Mouse (Mus musculus) liver, postnatal 0 days (tissue): ENCODE measurements around the gene Btbd9. TPM values are rescaled to one million over a fixed set of nuclear protein-coding genes. Genes with fewer than 3 reads are reported as not detected.

Experiments used
- ATAC-seq: fragments of 200-750 bp; cut with Nextera tagmentation; 2 replicates; pipeline ENCODE4 v1.8.0; 2017; ENCODE audit warnings: mild to moderate bottlenecking, moderate library complexity
- DNase-seq: peaks from one replicate; pipeline ENCODE4 v3.0.0-alpha.2; 2016
- H3K27ac ChIP-seq: fragments of 300-500 bp; sonication (generic); 2 replicates; pipeline ENCODE4 v1.5.1; 2014; ENCODE audit warnings: antibody characterized with exemption, moderate library complexity, mild to moderate bottlenecking, low read depth
- H3K27me3 ChIP-seq: fragments of 300-500 bp; sonication (generic); 2 replicates; pipeline ENCODE4 v1.6.1; 2014; ENCODE audit warnings: low read length, control low read depth, mixed read lengths; ENCODE audit not compliant: insufficient read depth
- H3K36me3 ChIP-seq: fragments of 300-500 bp; sonication (generic); replicated peaks from 2 replicates; pipeline ENCODE4 v1.6.1; 2014; ENCODE audit warnings: mild to moderate bottlenecking, control low read depth, low read length, moderate library complexity, mixed read lengths; ENCODE audit not compliant: insufficient read depth
- H3K4me1 ChIP-seq: fragments of 300-500 bp; sonication (generic); 2 replicates; pipeline ENCODE4 v1.6.1; 2014; ENCODE audit warnings: antibody characterized with exemption, mild to moderate bottlenecking, control low read depth; ENCODE audit not compliant: insufficient read depth
- H3K4me2 ChIP-seq: fragments of 300-500 bp; sonication (generic); 2 replicates; pipeline ENCODE4 v1.6.1; 2014; ENCODE audit warnings: low read depth, mild to moderate bottlenecking, low read length, moderate library complexity, mixed read lengths
- H3K4me3 ChIP-seq: fragments of 300-500 bp; sonication (generic); 2 replicates; pipeline ENCODE4 v1.5.1; 2014; ENCODE audit warnings: low read depth, low read length
- H3K9ac ChIP-seq: fragments of 300-500 bp; sonication (generic); replicated peaks from 2 replicates; pipeline ENCODE4 v1.6.1; 2014; ENCODE audit warnings: mild to moderate bottlenecking, moderate library complexity
- H3K9me3 ChIP-seq: fragments of 300-500 bp; sonication (generic); 2 replicates; pipeline ENCODE4 v1.6.1; 2016; ENCODE audit warnings: mild to moderate bottlenecking, control low read depth, low read length, mixed read lengths
- CTCF ChIP-seq: sonication (generic); IDR thresholded peaks from 2 replicates; pipeline ENCODE4 v1.5.1; 2016; ENCODE audit warnings: antibody characterized with exemption, low read depth
- EP300 ChIP-seq: IDR thresholded peaks from 2 replicates; pipeline ENCODE4 v1.6.1; 2016; ENCODE audit warnings: antibody characterized with exemption, low read depth, mild to moderate bottlenecking
- WGBS: fragments of 180-500 bp; shearing (Covaris S2); extraction: QIAGEN DNeasy Blood & Tissue Kit; methylation state at CpG from one replicate; pipeline ENCODE4 v1.1.7; 2014; ENCODE audit not compliant: insufficient replicate concordance; 5-methylcytosine and 5-hydroxymethylcytosine counted together
- polyA plus RNA-seq: library from polyadenylated mRNA; unstranded; fragments of >200 nt; fragmentation: Nextera tagmentation; extraction: Ambion mirVana; gene quantifications from 2 replicates; pipeline ENCODE4 v1.2.1, GENCODE M21; 2015

Btbd9 gene
- polyA plus RNA-seq, 1 experiment from 2014 or later = 16.5 TPM

- ATAC-seq (peak; percentile 71), DNase-seq (no peak)
- Histone ChIP-seq H3K36me3 (no peaks in the 10 kb centered on the region), H3K4me1 (peaks cover 27% of the 10 kb centered on the region), H3K4me3 (no peak overlapping the region), H3K4me2 (no peak overlapping the region), H3K27ac (peak overlapping the region; percentile 59; the same call in 1 of the 2 replicates), H3K27me3 (no peaks in the 10 kb centered on the region), H3K9me3 (no peaks in the 10 kb centered on the region), H3K9ac (no peak overlapping the region)
- TF ChIP-seq EP300 (no peak), CTCF (no peak)
Measured at GRCm38 (mm10) chr17:30568473-30568872, 7.8 kb downstream of the Btbd9 start.

DNA sequence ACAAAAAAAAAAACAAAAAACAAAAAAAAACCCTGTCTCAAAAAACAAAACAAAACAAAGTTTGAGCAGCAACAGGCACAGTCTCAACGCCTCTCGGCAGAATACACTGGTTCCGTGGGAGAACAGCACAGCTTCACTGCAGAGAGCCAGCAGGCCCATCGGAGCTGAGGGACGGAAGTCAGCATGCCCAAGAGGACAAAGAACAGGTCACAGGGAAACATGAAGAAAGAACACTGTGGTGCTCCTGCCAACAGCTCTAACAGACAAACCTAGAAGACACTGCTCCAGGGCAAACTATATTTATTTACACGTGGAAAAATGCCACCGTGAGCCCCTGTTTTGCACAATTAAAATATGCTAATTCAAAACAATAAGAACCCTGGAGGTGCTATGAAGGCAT lies 11.3 kb downstream of the Btbd9 start:
- ATAC-seq = no peak
- Histone ChIP-seq H3K27me3 (no peaks in the 10 kb centered on the region), H3K9ac (no peak overlapping the region; the same call in 1 of the 2 replicates), H3K9me3 (no peaks in the 10 kb centered on the region), H3K36me3 (no peaks in the 10 kb centered on the region), H3K27ac (no peak overlapping the region; the same call in 1 of the 2 replicates), H3K4me1 (peaks cover 22% of the 10 kb centered on the region), H3K4me3 (no peak overlapping the region), H3K4me2 (no peak overlapping the region)
- no peak for DNase-seq
- 78% methylated on average over 7 of the region's 7 CpGs for WGBS
- TF ChIP-seq EP300 (no peak), CTCF (no peak)

- Histone ChIP-seq H3K27ac (no peak overlapping the region), H3K9me3 (no peaks in the 10 kb centered on the region), H3K36me3 (no peaks in the 10 kb centered on the region), H3K4me1 (peaks cover 17% of the 10 kb centered on the region), H3K9ac (no peak overlapping the region), H3K4me3 (no peak overlapping the region), H3K4me2 (no peak overlapping the region), H3K27me3 (no peaks in the 10 kb centered on the region)
- TF ChIP-seq CTCF (no peak), EP300 (no peak)
- 66% methylated on average over 3 of the region's 3 CpGs for WGBS
- DNase-seq (no peak), ATAC-seq (no peak)
Measured at GRCm38 (mm10) chr17:30564407-30564806, 11.9 kb downstream of the Btbd9 start.

DNA sequence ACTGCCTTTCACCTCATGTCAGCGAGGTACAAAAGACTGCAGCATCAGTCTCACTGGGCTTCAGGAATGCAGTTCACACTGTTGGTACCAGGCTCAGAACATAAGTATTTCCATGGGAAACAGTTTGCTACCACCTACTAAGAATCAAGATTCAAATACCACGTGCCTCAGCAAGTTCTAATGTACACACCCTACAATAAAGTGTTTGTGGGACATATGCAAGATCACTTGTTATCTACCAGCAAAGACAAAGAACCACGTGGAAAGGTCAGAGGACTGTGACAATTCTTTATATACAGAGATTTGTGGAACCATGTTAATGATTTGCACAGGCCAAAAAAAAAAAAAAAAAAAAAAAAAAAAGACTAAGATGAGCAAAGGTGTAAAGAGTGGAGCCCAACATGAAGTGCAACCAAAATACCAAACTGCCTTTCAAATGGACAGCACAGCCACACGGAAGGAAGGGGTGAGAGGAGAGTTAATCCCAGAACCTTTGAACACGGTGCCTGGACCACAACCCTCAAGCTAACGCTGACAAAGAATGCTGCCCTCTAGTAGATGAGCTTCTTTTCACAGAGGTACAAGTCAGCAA lies 12.7 kb downstream of the Btbd9 start:
- no peaks in the 10 kb centered on the region for H3K36me3 ChIP-seq
- WGBS = 56% methylated on average over 6 of the region's 6 CpGs
- H3K4me2 ChIP-seq = no peak overlapping the region
- no peak overlapping the region for H3K27ac ChIP-seq
- no peaks in the 10 kb centered on the region for H3K27me3 ChIP-seq
- H3K9ac ChIP-seq = no peak overlapping the region
- H3K4me1 ChIP-seq = peaks cover 14% of the 10 kb centered on the region; the same call in 1 of the 2 replicates
- no peak for DNase-seq
- H3K4me3 ChIP-seq = no peak overlapping the region
- ATAC-seq = no peak
- no peaks in the 10 kb centered on the region for H3K9me3 ChIP-seq
- no peak for TF ChIP-seq EP300
- TF ChIP-seq CTCF = no peak

DNA sequence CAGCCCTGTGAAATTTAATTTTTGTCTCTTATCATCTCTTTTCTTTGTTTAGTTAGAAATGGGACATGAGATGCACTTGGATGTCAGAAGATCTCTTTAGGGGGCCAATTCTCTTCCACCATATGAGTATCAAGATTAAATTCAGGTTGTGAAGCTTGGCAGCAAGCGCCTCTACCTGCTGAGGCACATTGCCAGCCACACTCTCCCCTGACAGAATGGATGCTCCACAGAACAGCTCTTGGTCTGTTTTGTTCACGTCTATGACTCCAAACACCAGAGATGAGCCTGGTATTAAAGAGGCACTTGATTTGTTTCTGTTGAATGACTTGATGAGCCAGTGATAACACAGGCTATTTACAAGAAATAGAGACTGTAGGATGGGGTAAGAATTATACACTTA lies 13.5 kb downstream of the Btbd9 start:
- no peak for ATAC-seq
- H3K9me3 ChIP-seq = no peaks in the 10 kb centered on the region
- TF ChIP-seq CTCF (no peak), EP300 (no peak)

GRCm38 (mm10) chr17:30559536-30559935 lies 16.8 kb downstream of the Btbd9 start:
- no peak overlapping the region for H3K27ac ChIP-seq
- no peaks in the 10 kb centered on the region for H3K36me3 ChIP-seq
- TF ChIP-seq EP300 = no peak
- peak; percentile 90 for TF ChIP-seq CTCF
- H3K4me2 ChIP-seq = no peak overlapping the region
- no peaks in the 10 kb centered on the region for H3K27me3 ChIP-seq
- H3K4me1 ChIP-seq = peaks cover 6% of the 10 kb centered on the region
- 22% methylated on average over 3 of the region's 3 CpGs for WGBS
- ATAC-seq = no peak
- no peaks in the 10 kb centered on the region for H3K9me3 ChIP-seq
- no peak overlapping the region for H3K4me3 ChIP-seq
- DNase-seq = peak; percentile 76
- no peak overlapping the region for H3K9ac ChIP-seq

More for the DNA sequence above, 13.5 kb downstream of the Btbd9 start:
- H3K27me3 ChIP-seq = no peaks in the 10 kb centered on the region
- no peak overlapping the region for H3K9ac ChIP-seq
- WGBS = 79% methylated on average over 2 of the region's 2 CpGs
- no peak overlapping the region for H3K4me3 ChIP-seq
- no peak overlapping the region for H3K4me2 ChIP-seq
- no peak for DNase-seq
- H3K27ac ChIP-seq = no peak overlapping the region
- peaks cover 9% of the 10 kb centered on the region; the same call in 1 of the 2 replicates for H3K4me1 ChIP-seq
- H3K36me3 ChIP-seq = no peaks in the 10 kb centered on the region
